Mouse (Mus musculus): ENCODE measurements around the gene Vegfd. TPM values are rescaled to one million over a fixed set of nuclear protein-coding genes. Genes with fewer than 3 reads are reported as not detected.

Gene Vegfd
- polyA plus RNA-seq, 1 experiment from 2014 or later: 1.1 TPM

- Histone ChIP-seq H3K4me2 (no peak overlapping the region), H3K27me3 (replicated peaks; ENCODE audit: control insufficient read depth, insufficient read depth, low read length) (no peaks in the 10 kb centered on the region), H3K4me3 (ENCODE audit: low read depth, low read length) (no peak overlapping the region), H3K9me3 (ENCODE audit: control insufficient read depth, low read length) (no peaks in the 10 kb centered on the region), H3K36me3 (ENCODE audit: control insufficient read depth, insufficient read depth, low read length) (peaks cover 8% of the 10 kb centered on the region; the same call in 1 of the 2 replicates), H3K27ac (ENCODE audit: low read depth, low read length) (no peak overlapping the region), H3K4me1 (replicated peaks; ENCODE audit: control insufficient read depth, insufficient read depth, low read length) (no peaks in the 10 kb centered on the region; the same call in 1 of the 2 replicates), H3K9ac (ENCODE audit: low read depth, low read length) (no peak overlapping the region)
- ATAC-seq (replicated peaks; ENCODE audit: low FRiP score) (no peak), DNase-seq (ENCODE audit: low spot score) (no peak)
- 78% methylated on average over 6 of the region's 6 CpGs for WGBS
These were observed 57.4 kb downstream of the Vegfd start for GRCm38 (mm10) chrX:164430621-164431020.

GRCm38 (mm10) chrX:164431133-164431532 lies 58.0 kb downstream of the Vegfd start:
- peaks cover 8% of the 10 kb centered on the region; the same call in 1 of the 2 replicates for H3K36me3 ChIP-seq (ENCODE audit: control insufficient read depth, insufficient read depth, low read length)

GRCm38 (mm10) chrX:164431541-164431940 lies 58.4 kb downstream of the Vegfd start:
- Histone ChIP-seq H3K9me3 (ENCODE audit: control insufficient read depth, low read length) (no peaks in the 10 kb centered on the region), H3K4me1 (replicated peaks; ENCODE audit: control insufficient read depth, insufficient read depth, low read length) (no peaks in the 10 kb centered on the region), H3K4me3 (ENCODE audit: low read depth, low read length) (no peak overlapping the region), H3K27me3 (replicated peaks; ENCODE audit: control insufficient read depth, insufficient read depth, low read length) (no peaks in the 10 kb centered on the region), H3K4me2 (no peak overlapping the region), H3K9ac (ENCODE audit: low read depth, low read length) (no peak overlapping the region), H3K36me3 (ENCODE audit: control insufficient read depth, insufficient read depth, low read length) (peaks cover 8% of the 10 kb centered on the region; the same call in 1 of the 2 replicates), H3K27ac (ENCODE audit: low read depth, low read length) (no peak overlapping the region)
- WGBS: 81% methylated on average over 6 of the region's 6 CpGs
- DNase-seq (ENCODE audit: low spot score) (no peak), ATAC-seq (replicated peaks; ENCODE audit: low FRiP score) (peak; percentile 32; the same call in 1 of the 2 replicates)

More at GRCm38 (mm10) chrX:164431133-164431532, 58.0 kb downstream of the Vegfd start:
- DNase-seq (ENCODE audit: low spot score): no peak
- WGBS: 89% methylated on average over 2 of the region's 2 CpGs
- Histone ChIP-seq H3K27ac (ENCODE audit: low read depth, low read length) (no peak overlapping the region), H3K4me1 (replicated peaks; ENCODE audit: control insufficient read depth, insufficient read depth, low read length) (no peaks in the 10 kb centered on the region), H3K27me3 (replicated peaks; ENCODE audit: control insufficient read depth, insufficient read depth, low read length) (no peaks in the 10 kb centered on the region), H3K4me2 (no peak overlapping the region), H3K9me3 (ENCODE audit: control insufficient read depth, low read length) (no peaks in the 10 kb centered on the region), H3K4me3 (ENCODE audit: low read depth, low read length) (no peak overlapping the region), H3K9ac (ENCODE audit: low read depth, low read length) (no peak overlapping the region)
- peak; percentile 22; the same call in 1 of the 2 replicates for ATAC-seq (replicated peaks; ENCODE audit: low FRiP score)

- Histone ChIP-seq H3K27me3 (replicated peaks; ENCODE audit: control insufficient read depth, insufficient read depth, low read length) (no peaks in the 10 kb centered on the region; the same call in 1 of the 2 replicates), H3K36me3 (ENCODE audit: control insufficient read depth, insufficient read depth, low read length) (peaks cover 8% of the 10 kb centered on the region; the same call in 1 of the 2 replicates), H3K27ac (ENCODE audit: low read depth, low read length) (no peak overlapping the region), H3K4me2 (no peak overlapping the region), H3K9ac (ENCODE audit: low read depth, low read length) (no peak overlapping the region), H3K4me3 (ENCODE audit: low read depth, low read length) (no peak overlapping the region), H3K9me3 (ENCODE audit: control insufficient read depth, low read length) (no peaks in the 10 kb centered on the region), H3K4me1 (replicated peaks; ENCODE audit: control insufficient read depth, insufficient read depth, low read length) (no peaks in the 10 kb centered on the region)
- peak; percentile 65; the same call in 1 of the 2 replicates for ATAC-seq (replicated peaks; ENCODE audit: low FRiP score)
- 86% methylated on average over 9 of the region's 9 CpGs for WGBS
- DNase-seq (ENCODE audit: low spot score): no peak
These were observed 59.5 kb downstream of the Vegfd start for GRCm38 (mm10) chrX:164432682-164433081.

- no peak within 1 kb of the TSS for H3K4me3 ChIP-seq (ENCODE audit: low read depth, low read length)
- H3K4me2 ChIP-seq: no peak within 1 kb of the TSS
- H3K27me3 ChIP-seq (replicated peaks; ENCODE audit: control insufficient read depth, insufficient read depth, low read length): no peaks in the 10 kb centered on the region; the same call in 1 of the 2 replicates
- no peak within 1 kb of the TSS for H3K9ac ChIP-seq (ENCODE audit: low read depth, low read length)
- WGBS: 64% methylated on average over 8 of the region's 8 CpGs
- ATAC-seq (replicated peaks; ENCODE audit: low FRiP score) (no peak), DNase-seq (ENCODE audit: low spot score) (no peak)
- no peak within 1 kb of the TSS for H3K27ac ChIP-seq (ENCODE audit: low read depth, low read length)
- peaks cover 3% of the 10 kb centered on the region; the same call in 1 of the 2 replicates for H3K36me3 ChIP-seq (ENCODE audit: control insufficient read depth, insufficient read depth, low read length)
- H3K9me3 ChIP-seq (ENCODE audit: control insufficient read depth, low read length): no peaks in the 10 kb centered on the region
- no peaks in the 10 kb centered on the region for H3K4me1 ChIP-seq (replicated peaks; ENCODE audit: control insufficient read depth, insufficient read depth, low read length)
These were observed 63.5 kb downstream of the Vegfd start, which contains the start of gene Asb11 for GRCm38 (mm10) chrX:164436709-164437108. TSS of gene Asb11 (plus strand) at chrX:164436994.

- Histone ChIP-seq H3K4me3 (ENCODE audit: low read depth, low read length) (no peak overlapping the region), H3K27me3 (replicated peaks; ENCODE audit: control insufficient read depth, insufficient read depth, low read length) (no peaks in the 10 kb centered on the region; the same call in none of the 2 replicates), H3K27ac (ENCODE audit: low read depth, low read length) (no peak overlapping the region), H3K9me3 (ENCODE audit: control insufficient read depth, low read length) (no peaks in the 10 kb centered on the region), H3K4me2 (no peak overlapping the region), H3K4me1 (replicated peaks; ENCODE audit: control insufficient read depth, insufficient read depth, low read length) (no peaks in the 10 kb centered on the region), H3K9ac (ENCODE audit: low read depth, low read length) (no peak overlapping the region), H3K36me3 (ENCODE audit: control insufficient read depth, insufficient read depth, low read length) (no peaks in the 10 kb centered on the region)
- DNase-seq (ENCODE audit: low spot score) (no peak), ATAC-seq (replicated peaks; ENCODE audit: low FRiP score) (no peak)
- WGBS: 84% methylated on average over 7 of the region's 7 CpGs
These were observed 66.3 kb downstream of the Vegfd start for GRCm38 (mm10) chrX:164439462-164439861.

GRCm38 (mm10) chrX:164440140-164440539 lies 67.0 kb downstream of the Vegfd start:
- Histone ChIP-seq H3K27ac (ENCODE audit: low read depth, low read length) (no peak overlapping the region), H3K4me3 (ENCODE audit: low read depth, low read length) (no peak overlapping the region), H3K9ac (ENCODE audit: low read depth, low read length) (no peak overlapping the region), H3K27me3 (replicated peaks; ENCODE audit: control insufficient read depth, insufficient read depth, low read length) (no peaks in the 10 kb centered on the region; the same call in none of the 2 replicates), H3K9me3 (ENCODE audit: control insufficient read depth, low read length) (no peaks in the 10 kb centered on the region), H3K4me2 (no peak overlapping the region), H3K36me3 (ENCODE audit: control insufficient read depth, insufficient read depth, low read length) (no peaks in the 10 kb centered on the region), H3K4me1 (replicated peaks; ENCODE audit: control insufficient read depth, insufficient read depth, low read length) (no peaks in the 10 kb centered on the region)
- WGBS: 70% methylated on average over 2 of the region's 2 CpGs
- ATAC-seq (replicated peaks; ENCODE audit: low FRiP score) (no peak), DNase-seq (ENCODE audit: low spot score) (no peak)

GRCm38 (mm10) chrX:164440703-164441102 lies 67.5 kb downstream of the Vegfd start:
- H3K4me2 ChIP-seq: no peak overlapping the region
- no peaks in the 10 kb centered on the region for H3K36me3 ChIP-seq (ENCODE audit: control insufficient read depth, insufficient read depth, low read length)
- H3K4me1 ChIP-seq (replicated peaks; ENCODE audit: control insufficient read depth, insufficient read depth, low read length): no peaks in the 10 kb centered on the region
- H3K4me3 ChIP-seq (ENCODE audit: low read depth, low read length): no peak overlapping the region
- no peak overlapping the region for H3K27ac ChIP-seq (ENCODE audit: low read depth, low read length)
- no peaks in the 10 kb centered on the region; the same call in none of the 2 replicates for H3K27me3 ChIP-seq (replicated peaks; ENCODE audit: control insufficient read depth, insufficient read depth, low read length)
- ATAC-seq (replicated peaks; ENCODE audit: low FRiP score) (no peak), DNase-seq (ENCODE audit: low spot score) (no peak)
- H3K9ac ChIP-seq (ENCODE audit: low read depth, low read length): no peak overlapping the region
- WGBS: 79% methylated on average over 3 of the region's 3 CpGs
- H3K9me3 ChIP-seq (ENCODE audit: control insufficient read depth, low read length): no peaks in the 10 kb centered on the region

- Histone ChIP-seq H3K4me2 (no peak overlapping the region), H3K36me3 (ENCODE audit: control insufficient read depth, insufficient read depth, low read length) (no peaks in the 10 kb centered on the region), H3K4me3 (ENCODE audit: low read depth, low read length) (no peak overlapping the region), H3K9ac (ENCODE audit: low read depth, low read length) (no peak overlapping the region), H3K9me3 (ENCODE audit: control insufficient read depth, low read length) (no peaks in the 10 kb centered on the region; the same call in 1 of the 2 replicates), H3K27me3 (replicated peaks; ENCODE audit: control insufficient read depth, insufficient read depth, low read length) (no peaks in the 10 kb centered on the region; the same call in none of the 2 replicates), H3K4me1 (replicated peaks; ENCODE audit: control insufficient read depth, insufficient read depth, low read length) (no peaks in the 10 kb centered on the region), H3K27ac (ENCODE audit: low read depth, low read length) (no peak overlapping the region)
- 80% methylated on average over 3 of the region's 3 CpGs for WGBS
- ATAC-seq (replicated peaks; ENCODE audit: low FRiP score): no peak
- DNase-seq (ENCODE audit: low spot score): no peak
These were observed 68.1 kb downstream of the Vegfd start for GRCm38 (mm10) chrX:164441306-164441705.
